Mouse (Mus musculus) spleen, adult 2 months (tissue): ENCODE measurements at regions not wholly inside any gene's neighbourhood (a gene's known extent, or its start where the extent isn't known, plus 50 kb on each side); places are given as distances from the start of the nearest gene placed in this dataset.

Experiments
- CTCF ChIP-seq: fragments of 200-500 bp; IDR thresholded peaks from 2 replicates; pipeline ENCODE4 v1.5.1; 2011; ENCODE audit warnings: mild to moderate bottlenecking, inconsistent platforms; ENCODE audit not compliant: insufficient read depth, insufficient read length, insufficient replicate concordance; ENCODE audit errors: extremely low read depth
- POLR2A ChIP-seq: fragments of 200-500 bp; IDR thresholded peaks from 2 replicates; pipeline ENCODE4 v1.6.1; 2011; ENCODE audit warnings: low read depth, low read length, inconsistent platforms

DNA sequence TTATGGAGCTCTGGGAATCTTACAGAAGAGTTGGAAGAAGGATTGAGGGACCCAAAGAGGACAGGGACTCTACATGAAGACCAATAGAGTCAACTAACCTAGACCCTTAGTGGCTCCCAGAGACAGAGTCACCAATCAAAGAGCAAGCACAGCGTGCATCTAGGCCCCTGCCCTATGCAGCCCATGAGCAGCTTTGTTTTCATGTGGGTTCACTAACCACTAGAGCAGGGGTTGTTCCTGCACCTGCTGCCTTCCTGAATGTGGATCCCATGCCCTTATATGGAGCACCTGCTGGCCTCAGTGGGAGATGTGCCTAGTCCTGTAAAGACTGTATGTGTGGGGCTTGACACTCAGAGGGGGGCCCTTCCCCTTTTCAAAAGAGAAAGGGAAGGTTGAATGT is 108.2 kb upstream of the Hgf start:
- no peak for TF ChIP-seq CTCF
- no peak for TF ChIP-seq POLR2A
